Mouse (Mus musculus): ENCODE measurements at regions not wholly inside any gene's neighbourhood (a gene's known extent, or its start where the extent isn't known, plus 50 kb on each side); places are given as distances from the start of the nearest gene placed in this dataset.
"Not testable (repeated sequence)": the region's sequence is repeated elsewhere in the genome, so short reads cannot be mapped to it uniquely, and the experiment has no call there.

- no peak for DNase-seq
These were observed 167.7 kb downstream of the Nkx6-1 start for GRCm38 (mm10) chr5:101496924-101497697.

- no peak for DNase-seq
These were observed 168.6 kb downstream of the Nkx6-1 start for GRCm38 (mm10) chr5:101496161-101496560.

- DNase-seq: no peak
These were observed 219.0 kb downstream of the Nkx6-1 start for GRCm38 (mm10) chr5:101445792-101446191.

GRCm38 (mm10) chr5:101441782-101442181 is 223.0 kb downstream of the Nkx6-1 start:
- DNase-seq: peak in 1 of 2 experiments; percentile 2

- no peak for DNase-seq
These were observed 227.0 kb downstream of the Nkx6-1 start for GRCm38 (mm10) chr5:101437666-101438299.

GRCm38 (mm10) chr5:101426067-101426771 is 238.6 kb downstream of the Nkx6-1 start:
- DNase-seq: no peak

GRCm38 (mm10) chr5:101384316-101384715 is 280.5 kb downstream of the Nkx6-1 start:
- no peak for DNase-seq

- no peak for DNase-seq
These were observed 283.4 kb downstream of the Nkx6-1 start for GRCm38 (mm10) chr5:101381361-101381760.

GRCm38 (mm10) chr5:101376657-101377056 is 288.1 kb downstream of the Nkx6-1 start:
- no peak for DNase-seq

- no peak for DNase-seq
These were observed 290.7 kb downstream of the Nkx6-1 start for GRCm38 (mm10) chr5:101374129-101374528.

- DNase-seq: no peak
These were observed 292.6 kb downstream of the Nkx6-1 start for GRCm38 (mm10) chr5:101372204-101372603.

GRCm38 (mm10) chr5:101365364-101365763 is 299.4 kb downstream of the Nkx6-1 start:
- DNase-seq: peak; percentile 1 to 2

GRCm38 (mm10) chr5:101359986-101360385 is 304.8 kb downstream of the Nkx6-1 start:
- no peak for DNase-seq

- no peak for DNase-seq
These were observed 319.4 kb downstream of the Nkx6-1 start for GRCm38 (mm10) chr5:101345406-101345805.

- not testable (repeated sequence) for DNase-seq
These were observed 328.4 kb downstream of the Nkx6-1 start for GRCm38 (mm10) chr5:101336361-101336760.

GRCm38 (mm10) chr5:101331825-101332224 is 333.0 kb downstream of the Nkx6-1 start:
- no peak for DNase-seq

GRCm38 (mm10) chr5:101326122-101326521 is 338.7 kb downstream of the Nkx6-1 start:
- no peak for DNase-seq

- no peak for DNase-seq
These were observed 341.5 kb downstream of the Nkx6-1 start for GRCm38 (mm10) chr5:101323041-101323950.

GRCm38 (mm10) chr5:101299986-101300385 is 364.8 kb downstream of the Nkx6-1 start:
- DNase-seq: no peak

GRCm38 (mm10) chr5:101298411-101298810 is 366.4 kb downstream of the Nkx6-1 start:
- DNase-seq: no peak

GRCm38 (mm10) chr5:101297511-101298102 is 367.2 kb downstream of the Nkx6-1 start:
- DNase-seq: no peak

GRCm38 (mm10) chr5:101295941-101296340 is 368.9 kb downstream of the Nkx6-1 start:
- peak; percentile 30 to 45 for DNase-seq
